Mouse (Mus musculus) lung, postnatal 0 days (tissue): ENCODE results near the gene Gm21293. TPM values are rescaled to one million over a fixed set of nuclear protein-coding genes. Genes with fewer than 3 reads are reported as not detected.

Source experiments
- polyA plus RNA-seq: library from polyadenylated mRNA; unstranded; fragments of >200 nt; fragmentation: Nextera tagmentation; extraction: Ambion mirVana; gene quantifications from 2 replicates; pipeline ENCODE4 v1.2.1, GENCODE M21; 2015

The Gm21293 gene
- polyA plus RNA-seq, 1 experiment from 2014 or later = not detected

Other genes with a start within 250 kb of the Gm21293 start
- gene Gm6763, start 8.5 kb downstream of the Gm21293 start, polyA plus RNA-seq = not detected in 2 replicates
- gene Gm8764, start 17.0 kb downstream of the Gm21293 start, polyA plus RNA-seq = not detected in 2 replicates
- not detected in 2 replicates for gene Gm21304, start 25.5 kb downstream of the Gm21293 start, polyA plus RNA-seq
- not detected in 2 replicates for gene Gm21312, start 34.0 kb downstream of the Gm21293 start, polyA plus RNA-seq
- gene Gm20765, start 42.5 kb downstream of the Gm21293 start, polyA plus RNA-seq = not detected in 2 replicates
- gene Gm4340, start 51.1 kb downstream of the Gm21293 start, polyA plus RNA-seq = not detected in 2 replicates